Mouse (Mus musculus) liver, embryonic 11.5 days (tissue): ENCODE data around the gene Srd5a1. TPM values are rescaled to one million over a fixed set of nuclear protein-coding genes. Genes with fewer than 3 reads are reported as not detected.

Experiments used
- ATAC-seq: fragments of 200-750 bp; cut with Nextera tagmentation; replicated peaks from 2 replicates; pipeline ENCODE4 v1.8.0; 2017; ENCODE audit warnings: moderate number of reproducible peaks, mild to moderate bottlenecking, moderate TSS enrichment, moderate library complexity; ENCODE audit not compliant: low FRiP score
- DNase-seq: peaks from one replicate; pipeline ENCODE4 v3.0.0-alpha.2; 2017; ENCODE audit warnings: low spot score
- H3K27ac ChIP-seq: fragments of 300-500 bp; sonication (generic); 2 replicates; pipeline ENCODE4 v1.5.1; 2014; ENCODE audit warnings: mild to moderate bottlenecking, low read depth, low read length, control low read depth
- H3K27me3 ChIP-seq: fragments of 300-500 bp; sonication (generic); replicated peaks from 2 replicates; pipeline ENCODE4 v1.6.1; 2014; ENCODE audit warnings: low read length, mixed read lengths; ENCODE audit not compliant: control insufficient read depth, insufficient read depth
- H3K36me3 ChIP-seq: fragments of 300-500 bp; sonication (generic); 2 replicates; pipeline ENCODE4 v1.6.1; 2014; ENCODE audit warnings: mild to moderate bottlenecking, low read length, moderate library complexity, mixed read lengths; ENCODE audit not compliant: control insufficient read depth, insufficient read depth
- H3K4me1 ChIP-seq: fragments of 300-500 bp; sonication (generic); replicated peaks from 2 replicates; pipeline ENCODE4 v1.6.1; 2014; ENCODE audit warnings: low read length, mixed read lengths; ENCODE audit not compliant: control insufficient read depth, insufficient read depth
- H3K4me2 ChIP-seq: fragments of 300-500 bp; sonication (generic); 2 replicates; pipeline ENCODE4 v1.6.1; 2014; ENCODE audit warnings: mild to moderate bottlenecking, control low read depth, moderate library complexity
- H3K4me3 ChIP-seq: fragments of 300-500 bp; sonication (generic); 2 replicates; pipeline ENCODE4 v1.5.1; 2014; ENCODE audit warnings: low read depth, low read length, control low read depth
- H3K9ac ChIP-seq: fragments of 300-500 bp; sonication (generic); 2 replicates; pipeline ENCODE4 v1.6.1; 2014; ENCODE audit warnings: low read depth, low read length, control low read depth
- H3K9me3 ChIP-seq: fragments of 300-500 bp; sonication (generic); 2 replicates; pipeline ENCODE4 v1.6.1; 2016; ENCODE audit warnings: low read length, inconsistent platforms, mixed read lengths; ENCODE audit not compliant: control insufficient read depth
- WGBS: fragments of 180-500 bp; shearing (Covaris S2); extraction: QIAGEN DNeasy Blood & Tissue Kit; methylation state at CpG from one replicate; pipeline ENCODE4 v1.1.7; 2014; 5-methylcytosine and 5-hydroxymethylcytosine counted together
- polyA plus RNA-seq: library from polyadenylated mRNA; unstranded; fragments of >200 nt; fragmentation: Nextera tagmentation; extraction: Ambion mirVana; gene quantifications from 2 replicates; pipeline ENCODE4 v1.2.1, GENCODE M21; 2014

Gene Srd5a1
- polyA plus RNA-seq, 1 experiment from 2014 or later, result 9.9 TPM

GRCm38 (mm10) chr13:69562004-69562403 lies 49.2 kb downstream of the Srd5a1 start:
- ATAC-seq (no peak), DNase-seq (no peak)
- H3K9me3 ChIP-seq, result no peaks in the 10 kb centered on the region
- whole genome bisulfite sequencing, result 81% methylated on average over 9 of the region's 9 CpGs
- H3K27ac ChIP-seq, result no peak overlapping the region
- H3K4me2 ChIP-seq, result no peak overlapping the region
- H3K36me3 ChIP-seq, result no peaks in the 10 kb centered on the region
- H3K4me1 ChIP-seq, result peaks cover 3% of the 10 kb centered on the region; the same call in 1 of the 2 replicates
- H3K27me3 ChIP-seq, result no peaks in the 10 kb centered on the region; the same call in 1 of the 2 replicates
- H3K4me3 ChIP-seq, result no peak overlapping the region
- H3K9ac ChIP-seq, result no peak overlapping the region

GRCm38 (mm10) chr13:69559291-69559961 lies 51.8 kb downstream of the Srd5a1 start:
- no peaks in the 10 kb centered on the region for H3K36me3 ChIP-seq
- WGBS, result 54% methylated on average over 13 of the region's 13 CpGs
- H3K27me3 ChIP-seq, result no peaks in the 10 kb centered on the region; the same call in 1 of the 2 replicates
- H3K9ac ChIP-seq, result no peak overlapping the region
- ATAC-seq (no peak), DNase-seq (no peak)
- no peak overlapping the region for H3K4me3 ChIP-seq
- H3K9me3 ChIP-seq, result no peaks in the 10 kb centered on the region
- no peak overlapping the region for H3K27ac ChIP-seq
- peaks cover 3% of the 10 kb centered on the region; the same call in 1 of the 2 replicates for H3K4me1 ChIP-seq
- H3K4me2 ChIP-seq, result no peak overlapping the region

- ATAC-seq (no peak), DNase-seq (no peak)
- no peak overlapping the region for H3K4me3 ChIP-seq
- no peak overlapping the region for H3K27ac ChIP-seq
- H3K36me3 ChIP-seq, result no peaks in the 10 kb centered on the region
- no peaks in the 10 kb centered on the region; the same call in 1 of the 2 replicates for H3K27me3 ChIP-seq
- no peak overlapping the region for H3K9ac ChIP-seq
- WGBS, result 76% methylated on average over 6 of the region's 6 CpGs
- H3K4me1 ChIP-seq, result peaks cover 3% of the 10 kb centered on the region; the same call in 1 of the 2 replicates
- H3K4me2 ChIP-seq, result no peak overlapping the region
- H3K9me3 ChIP-seq, result no peaks in the 10 kb centered on the region
These were observed 53.1 kb downstream of the Srd5a1 start for GRCm38 (mm10) chr13:69558098-69558660.

- Histone ChIP-seq H3K9ac (no peak overlapping the region), H3K4me1 (peaks cover 3% of the 10 kb centered on the region; the same call in 1 of the 2 replicates), H3K36me3 (no peaks in the 10 kb centered on the region), H3K4me2 (no peak overlapping the region), H3K27ac (no peak overlapping the region), H3K27me3 (no peaks in the 10 kb centered on the region; the same call in 1 of the 2 replicates), H3K9me3 (no peaks in the 10 kb centered on the region), H3K4me3 (no peak overlapping the region)
- no peak for ATAC-seq
- DNase-seq, result no peak
These were observed 54.5 kb downstream of the Srd5a1 start for GRCm38 (mm10) chr13:69556728-69557127.

GRCm38 (mm10) chr13:69555957-69556482 lies 55.2 kb downstream of the Srd5a1 start:
- WGBS, result 71% methylated on average over 6 of the region's 6 CpGs
- H3K27ac ChIP-seq, result no peak overlapping the region

GRCm38 (mm10) chr13:69555045-69555444 lies 56.2 kb downstream of the Srd5a1 start:
- no peak for DNase-seq

More at GRCm38 (mm10) chr13:69555957-69556482, 55.2 kb downstream of the Srd5a1 start:
- Histone ChIP-seq H3K4me1 (peaks cover 3% of the 10 kb centered on the region; the same call in 1 of the 2 replicates), H3K27me3 (no peaks in the 10 kb centered on the region; the same call in 1 of the 2 replicates), H3K4me3 (no peak overlapping the region), H3K9me3 (no peaks in the 10 kb centered on the region), H3K36me3 (no peaks in the 10 kb centered on the region), H3K9ac (no peak overlapping the region), H3K4me2 (no peak overlapping the region)
- no peak for ATAC-seq
- no peak for DNase-seq

GRCm38 (mm10) chr13:69554255-69554654 lies 57.0 kb downstream of the Srd5a1 start:
- ATAC-seq, result no peak

More at GRCm38 (mm10) chr13:69555045-69555444, 56.2 kb downstream of the Srd5a1 start:
- no peaks in the 10 kb centered on the region for H3K9me3 ChIP-seq
- ATAC-seq, result no peak
- no peak overlapping the region for H3K27ac ChIP-seq
- WGBS, result 24% methylated on average over 8 of the region's 8 CpGs
- H3K27me3 ChIP-seq, result no peaks in the 10 kb centered on the region
- no peak overlapping the region for H3K4me3 ChIP-seq
- no peak overlapping the region for H3K4me2 ChIP-seq
- no peaks in the 10 kb centered on the region for H3K36me3 ChIP-seq
- no peak overlapping the region for H3K9ac ChIP-seq
- peaks cover 3% of the 10 kb centered on the region; the same call in 1 of the 2 replicates for H3K4me1 ChIP-seq

GRCm38 (mm10) chr13:69553024-69553423 lies 58.2 kb downstream of the Srd5a1 start:
- Histone ChIP-seq H3K36me3 (no peaks in the 10 kb centered on the region), H3K4me2 (no peak overlapping the region), H3K4me1 (no peaks in the 10 kb centered on the region), H3K27me3 (no peaks in the 10 kb centered on the region), H3K4me3 (no peak overlapping the region), H3K9ac (no peak overlapping the region), H3K9me3 (no peaks in the 10 kb centered on the region), H3K27ac (no peak overlapping the region)
- ATAC-seq (no peak), DNase-seq (peak; percentile 56)
- 19% methylated on average over 5 of the region's 5 CpGs for WGBS

More at GRCm38 (mm10) chr13:69554255-69554654, 57.0 kb downstream of the Srd5a1 start:
- H3K4me2 ChIP-seq, result no peak overlapping the region
- 71% methylated on average over 9 of the region's 9 CpGs for WGBS
- no peak overlapping the region for H3K9ac ChIP-seq
- no peak overlapping the region for H3K27ac ChIP-seq
- no peak for DNase-seq
- no peaks in the 10 kb centered on the region for H3K27me3 ChIP-seq
- no peaks in the 10 kb centered on the region for H3K36me3 ChIP-seq
- no peaks in the 10 kb centered on the region for H3K9me3 ChIP-seq
- H3K4me3 ChIP-seq, result no peak overlapping the region
- H3K4me1 ChIP-seq, result no peaks in the 10 kb centered on the region
